Mouse (Mus musculus): Measurements from ENCODE around the gene Cep83. TPM values are rescaled to one million over a fixed set of nuclear protein-coding genes. Genes with fewer than 3 reads are reported as not detected.

Gene Cep83
- polyA plus RNA-seq, 1 experiment from 2014 or later = 17.0 TPM

GRCm38 (mm10) chr10:94827890-94828733 is 139.7 kb downstream of the Cep83 start:
- H3K9me3 ChIP-seq (ENCODE audit: control insufficient read depth, low read length) = no peaks in the 10 kb centered on the region
- no peak overlapping the region for H3K9ac ChIP-seq (ENCODE audit: low read depth, low read length)
- WGBS = 93% methylated on average over 14 of the region's 14 CpGs
- H3K4me1 ChIP-seq (ENCODE audit: control insufficient read depth, insufficient read depth, low read depth, low read length) = peaks cover 15% of the 10 kb centered on the region
- peaks cover 8% of the 10 kb centered on the region for H3K36me3 ChIP-seq (ENCODE audit: control insufficient read depth, insufficient read depth, low read length)
- no peaks in the 10 kb centered on the region for H3K27me3 ChIP-seq (replicated peaks; ENCODE audit: control insufficient read depth, insufficient read depth, low read length)
- no peak overlapping the region for H3K4me2 ChIP-seq (ENCODE audit: low read length)
- no peak overlapping the region for H3K27ac ChIP-seq (ENCODE audit: low read depth, low read length)
- no peak overlapping the region for H3K4me3 ChIP-seq (ENCODE audit: low read length)
- no peak for ATAC-seq

DNA sequence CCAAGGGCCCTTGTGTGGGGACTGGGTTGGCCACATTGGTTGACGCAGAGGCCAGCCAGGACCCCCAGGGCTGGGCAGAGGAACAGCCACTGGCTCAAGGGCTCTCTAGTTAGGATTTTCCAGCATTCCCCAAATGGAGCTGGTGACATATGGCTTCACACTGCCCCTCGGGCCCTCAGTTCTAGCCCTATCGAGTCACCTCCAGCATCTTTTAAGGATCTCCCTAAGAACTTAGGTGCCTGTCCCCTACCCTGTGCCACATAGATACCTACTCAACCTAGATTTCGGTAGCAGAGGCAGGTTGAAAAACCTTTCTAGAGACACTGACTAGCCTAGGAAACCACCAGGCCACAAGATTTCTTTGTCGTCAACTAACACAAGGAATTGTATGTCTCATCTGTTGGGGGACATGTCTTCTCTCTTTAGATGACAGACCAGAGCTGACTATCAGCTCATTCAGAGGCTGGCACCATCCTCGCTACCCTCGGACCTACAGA is 140.3 kb downstream of the Cep83 start:
- no peak overlapping the region for H3K4me2 ChIP-seq (ENCODE audit: low read length)
- H3K36me3 ChIP-seq (ENCODE audit: control insufficient read depth, insufficient read depth, low read length) = peaks cover 8% of the 10 kb centered on the region
- H3K4me3 ChIP-seq (ENCODE audit: low read length) = no peak overlapping the region
- no peak overlapping the region for H3K9ac ChIP-seq (ENCODE audit: low read depth, low read length)
- no peaks in the 10 kb centered on the region for H3K27me3 ChIP-seq (replicated peaks; ENCODE audit: control insufficient read depth, insufficient read depth, low read length)
- no peak overlapping the region; the same call in 1 of the 2 replicates for H3K27ac ChIP-seq (ENCODE audit: low read depth, low read length)
- H3K4me1 ChIP-seq (ENCODE audit: control insufficient read depth, insufficient read depth, low read depth, low read length) = peaks cover 15% of the 10 kb centered on the region
- ATAC-seq = no peak
- 89% methylated on average over 7 of the region's 7 CpGs for WGBS
- H3K9me3 ChIP-seq (ENCODE audit: control insufficient read depth, low read length) = no peaks in the 10 kb centered on the region

GRCm38 (mm10) chr10:94829407-94829806 is 141.0 kb downstream of the Cep83 start:
- WGBS = 40% methylated on average over 6 of the region's 6 CpGs
- no peaks in the 10 kb centered on the region for H3K27me3 ChIP-seq (replicated peaks; ENCODE audit: control insufficient read depth, insufficient read depth, low read length)
- peaks cover 8% of the 10 kb centered on the region for H3K36me3 ChIP-seq (ENCODE audit: control insufficient read depth, insufficient read depth, low read length)
- H3K4me2 ChIP-seq (ENCODE audit: low read length) = 0 out of 2 replicates have a peak overlapping the region, but pooled peaks have one; percentile 24
- H3K27ac ChIP-seq (ENCODE audit: low read depth, low read length) = peak overlapping the region; percentile 79
- H3K9me3 ChIP-seq (ENCODE audit: control insufficient read depth, low read length) = no peaks in the 10 kb centered on the region
- peaks cover 15% of the 10 kb centered on the region for H3K4me1 ChIP-seq (ENCODE audit: control insufficient read depth, insufficient read depth, low read depth, low read length)
- no peak overlapping the region for H3K4me3 ChIP-seq (ENCODE audit: low read length)
- ATAC-seq = peak; percentile 92
- H3K9ac ChIP-seq (ENCODE audit: low read depth, low read length) = no peak overlapping the region

GRCm38 (mm10) chr10:94835874-94836273 is 147.4 kb downstream of the Cep83 start:
- H3K27ac ChIP-seq (ENCODE audit: low read depth, low read length) = no peak overlapping the region
- no peak overlapping the region for H3K9ac ChIP-seq (ENCODE audit: low read depth, low read length)
- no peak for ATAC-seq
- H3K36me3 ChIP-seq (ENCODE audit: control insufficient read depth, insufficient read depth, low read length) = peaks cover 10% of the 10 kb centered on the region
- H3K27me3 ChIP-seq (replicated peaks; ENCODE audit: control insufficient read depth, insufficient read depth, low read length) = no peaks in the 10 kb centered on the region
- 83% methylated on average over 9 of the region's 9 CpGs for WGBS
- no peak overlapping the region for H3K4me2 ChIP-seq (ENCODE audit: low read length)
- no peaks in the 10 kb centered on the region for H3K9me3 ChIP-seq (ENCODE audit: control insufficient read depth, low read length)
- H3K4me3 ChIP-seq (ENCODE audit: low read length) = no peak overlapping the region
- H3K4me1 ChIP-seq (ENCODE audit: control insufficient read depth, insufficient read depth, low read depth, low read length) = no peaks in the 10 kb centered on the region
